Mouse (Mus musculus) heart, embryonic 15.5 days (tissue): Measurements from ENCODE around the gene Arsg. TPM values are rescaled to one million over a fixed set of nuclear protein-coding genes. Genes with fewer than 3 reads are reported as not detected.

Source experiments
- ATAC-seq: fragments of 200-750 bp; cut with Nextera tagmentation; replicated peaks from 2 replicates; pipeline ENCODE4 v1.8.0; 2017; ENCODE audit warnings: low read depth, moderate TSS enrichment; ENCODE audit not compliant: insufficient number of reproducible peaks, insufficient read depth, low FRiP score
- H3K27ac ChIP-seq: fragments of 300-500 bp; sonication (generic); 2 replicates; pipeline ENCODE4 v1.5.1; 2015; ENCODE audit warnings: mild to moderate bottlenecking, inconsistent platforms
- H3K27me3 ChIP-seq: fragments of 300-500 bp; sonication (generic); 2 replicates; pipeline ENCODE4 v1.6.1; 2015; ENCODE audit warnings: inconsistent platforms
- H3K36me3 ChIP-seq: fragments of 300-500 bp; sonication (generic); 2 replicates; pipeline ENCODE4 v1.6.1; 2015; ENCODE audit warnings: mild to moderate bottlenecking, inconsistent platforms
- H3K4me1 ChIP-seq: fragments of 300-500 bp; sonication (generic); replicated peaks from 2 replicates; pipeline ENCODE4 v1.6.1; 2015; ENCODE audit warnings: inconsistent platforms
- H3K4me2 ChIP-seq: fragments of 300-500 bp; sonication (generic); 2 replicates; pipeline ENCODE4 v1.6.1; 2015; ENCODE audit warnings: inconsistent platforms, mild to moderate bottlenecking, moderate library complexity
- H3K4me3 ChIP-seq: fragments of 300-500 bp; sonication (generic); 2 replicates; pipeline ENCODE4 v1.5.1; 2015; ENCODE audit warnings: mild to moderate bottlenecking, inconsistent platforms
- H3K9ac ChIP-seq: fragments of 300-500 bp; sonication (generic); 2 replicates; pipeline ENCODE4 v1.6.1; 2015; ENCODE audit warnings: mild to moderate bottlenecking, inconsistent platforms
- H3K9me3 ChIP-seq: fragments of 300-500 bp; sonication (generic); replicated peaks from 2 replicates; pipeline ENCODE4 v1.6.1; 2016; ENCODE audit warnings: inconsistent platforms
- WGBS: fragments of 180-500 bp; shearing (Covaris S2); methylation state at CpG from one replicate; pipeline ENCODE4 v1.1.7; 2015; ENCODE audit warnings: mixed read lengths; 5-methylcytosine and 5-hydroxymethylcytosine counted together
- polyA plus RNA-seq: library from polyadenylated mRNA; unstranded; fragments of >200 nt; fragmentation: Nextera tagmentation; extraction: Ambion mirVana; gene quantifications from 2 replicates; pipeline ENCODE4 v1.2.1, GENCODE M21; 2015

Arsg gene
- polyA plus RNA-seq, 1 experiment from 2014 or later: 2.7 TPM

- Histone ChIP-seq H3K36me3 (peaks cover 11% of the 10 kb centered on the region), H3K27me3 (no peaks in the 10 kb centered on the region), H3K9me3 (no peaks in the 10 kb centered on the region), H3K4me1 (no peaks in the 10 kb centered on the region), H3K27ac (no peak overlapping the region), H3K4me2 (no peak overlapping the region), H3K4me3 (no peak overlapping the region), H3K9ac (no peak overlapping the region)
- ATAC-seq: no peak
- 69% methylated on average over 12 of the region's 12 CpGs for WGBS
Measured at GRCm38 (mm10) chr11:109569007-109569618, 95.9 kb downstream of the Arsg start.

GRCm38 (mm10) chr11:109569809-109570208 lies 96.6 kb downstream of the Arsg start:
- ATAC-seq: no peak
- Histone ChIP-seq H3K27ac (no peak overlapping the region), H3K4me2 (no peak overlapping the region), H3K4me1 (no peaks in the 10 kb centered on the region), H3K4me3 (no peak overlapping the region), H3K9ac (no peak overlapping the region), H3K36me3 (peaks cover 14% of the 10 kb centered on the region), H3K9me3 (no peaks in the 10 kb centered on the region), H3K27me3 (no peaks in the 10 kb centered on the region)
- WGBS: 57% methylated on average over 7 of the region's 7 CpGs

GRCm38 (mm10) chr11:109572051-109572450 lies 98.9 kb downstream of the Arsg start:
- Histone ChIP-seq H3K4me3 (no peak overlapping the region), H3K4me1 (no peaks in the 10 kb centered on the region; the same call in 1 of the 2 replicates), H3K9me3 (no peaks in the 10 kb centered on the region), H3K36me3 (peaks cover 18% of the 10 kb centered on the region), H3K27me3 (no peaks in the 10 kb centered on the region), H3K4me2 (no peak overlapping the region), H3K27ac (no peak overlapping the region), H3K9ac (no peak overlapping the region)
- 81% methylated on average over 11 of the region's 11 CpGs for WGBS
- ATAC-seq: no peak

GRCm38 (mm10) chr11:109574604-109575003 lies 101.4 kb downstream of the Arsg start:
- Histone ChIP-seq H3K9ac (no peak overlapping the region), H3K36me3 (peaks cover 41% of the 10 kb centered on the region), H3K4me3 (no peak overlapping the region), H3K27me3 (no peaks in the 10 kb centered on the region), H3K4me2 (no peak overlapping the region), H3K9me3 (no peaks in the 10 kb centered on the region), H3K27ac (no peak overlapping the region), H3K4me1 (no peaks in the 10 kb centered on the region; the same call in 1 of the 2 replicates)
- WGBS: 81% methylated on average over 2 of the region's 2 CpGs
- ATAC-seq: no peak

- H3K36me3 ChIP-seq: peaks cover 52% of the 10 kb centered on the region
- 68% methylated on average over 6 of the region's 6 CpGs for whole genome bisulfite sequencing
- no peak for ATAC-seq
Measured at GRCm38 (mm10) chr11:109575832-109576231, 102.7 kb downstream of the Arsg start.

GRCm38 (mm10) chr11:109578536-109578935 lies 105.4 kb downstream of the Arsg start:
- H3K36me3 ChIP-seq: peaks cover 54% of the 10 kb centered on the region
- no peak overlapping the region for H3K4me2 ChIP-seq
- no peaks in the 10 kb centered on the region for H3K27me3 ChIP-seq
- WGBS: 71% methylated on average over 3 of the region's 3 CpGs
- H3K4me3 ChIP-seq: no peak overlapping the region
- H3K9me3 ChIP-seq: no peaks in the 10 kb centered on the region
- H3K4me1 ChIP-seq: no peaks in the 10 kb centered on the region; the same call in 1 of the 2 replicates
- H3K9ac ChIP-seq: no peak overlapping the region
- H3K27ac ChIP-seq: no peak overlapping the region
- ATAC-seq: no peak

More at GRCm38 (mm10) chr11:109575832-109576231, 102.7 kb downstream of the Arsg start:
- no peak overlapping the region for H3K27ac ChIP-seq
- H3K4me2 ChIP-seq: no peak overlapping the region
- H3K9ac ChIP-seq: no peak overlapping the region
- H3K4me3 ChIP-seq: no peak overlapping the region
- no peaks in the 10 kb centered on the region for H3K9me3 ChIP-seq
- no peaks in the 10 kb centered on the region for H3K27me3 ChIP-seq
- no peaks in the 10 kb centered on the region; the same call in 1 of the 2 replicates for H3K4me1 ChIP-seq

- H3K9me3 ChIP-seq: no peaks in the 10 kb centered on the region
- peaks cover 54% of the 10 kb centered on the region for H3K36me3 ChIP-seq
- 94% methylated on average over 9 of the region's 9 CpGs for WGBS
- no peaks in the 10 kb centered on the region; the same call in 1 of the 2 replicates for H3K4me1 ChIP-seq
- H3K4me2 ChIP-seq: no peak overlapping the region
- no peak overlapping the region for H3K9ac ChIP-seq
- H3K4me3 ChIP-seq: no peak overlapping the region
- no peaks in the 10 kb centered on the region for H3K27me3 ChIP-seq
- ATAC-seq: no peak
- H3K27ac ChIP-seq: no peak overlapping the region
Measured at GRCm38 (mm10) chr11:109579999-109580398, 106.8 kb downstream of the Arsg start.

GRCm38 (mm10) chr11:109583986-109584385 lies 110.8 kb downstream of the Arsg start:
- no peak for ATAC-seq
- Histone ChIP-seq H3K27me3 (no peaks in the 10 kb centered on the region), H3K4me1 (peaks cover 15% of the 10 kb centered on the region), H3K27ac (no peak overlapping the region), H3K4me2 (no peak overlapping the region), H3K9ac (no peak overlapping the region), H3K9me3 (no peaks in the 10 kb centered on the region), H3K36me3 (peaks cover 33% of the 10 kb centered on the region), H3K4me3 (no peak overlapping the region)
- WGBS: 73% methylated on average over 14 of the region's 14 CpGs

GRCm38 (mm10) chr11:109584843-109585713 lies 111.9 kb downstream of the Arsg start:
- Histone ChIP-seq H3K27me3 (no peaks in the 10 kb centered on the region), H3K9ac (no peak overlapping the region), H3K36me3 (peaks cover 22% of the 10 kb centered on the region; the same call in 1 of the 2 replicates), H3K9me3 (no peaks in the 10 kb centered on the region), H3K4me3 (no peak overlapping the region), H3K27ac (no peak overlapping the region), H3K4me1 (peaks cover 24% of the 10 kb centered on the region), H3K4me2 (no peak overlapping the region)
- WGBS: 47% methylated on average over 11 of the region's 11 CpGs
- 0 out of 2 replicates have a peak, but pooled peaks have one; percentile 16 for ATAC-seq

GRCm38 (mm10) chr11:109586424-109586823 lies 113.2 kb downstream of the Arsg start:
- Histone ChIP-seq H3K36me3 (peaks cover 15% of the 10 kb centered on the region; the same call in 1 of the 2 replicates), H3K4me1 (peaks cover 26% of the 10 kb centered on the region), H3K9me3 (no peaks in the 10 kb centered on the region), H3K27ac (no peak overlapping the region), H3K4me2 (no peak overlapping the region), H3K27me3 (no peaks in the 10 kb centered on the region), H3K9ac (no peak overlapping the region), H3K4me3 (no peak overlapping the region)
- ATAC-seq: no peak
- WGBS: 67% methylated on average over 2 of the region's 2 CpGs

- H3K27me3 ChIP-seq: no peaks in the 10 kb centered on the region
- H3K4me3 ChIP-seq: no peak overlapping the region
- ATAC-seq: no peak
- H3K36me3 ChIP-seq: peaks cover 9% of the 10 kb centered on the region; the same call in 1 of the 2 replicates
- 28% methylated on average over 13 of the region's 13 CpGs for WGBS
- H3K9me3 ChIP-seq: no peaks in the 10 kb centered on the region
- H3K9ac ChIP-seq: no peak overlapping the region
- no peak overlapping the region for H3K4me2 ChIP-seq
- peaks cover 26% of the 10 kb centered on the region for H3K4me1 ChIP-seq
- peak overlapping the region; percentile 77 for H3K27ac ChIP-seq
Measured at GRCm38 (mm10) chr11:109587019-109587418, 113.8 kb downstream of the Arsg start.
